Mouse (Mus musculus) testis, adult 2 months (tissue): ENCODE results near the gene Cbr2. TPM values are rescaled to one million over a fixed set of nuclear protein-coding genes. Genes with fewer than 3 reads are reported as not detected.

Experiments
- H3K27ac ChIP-seq: fragments of 200-500 bp; 2 replicates; pipeline ENCODE4 v1.5.1; 2012; ENCODE audit warnings: low read depth, low read length; ENCODE audit not compliant: control insufficient read depth, insufficient read depth
- H3K27me3 ChIP-seq: fragments of 200-500 bp; 2 replicates; pipeline ENCODE4 v1.6.1; 2012; ENCODE audit warnings: mild to moderate bottlenecking, low read length, moderate library complexity; ENCODE audit not compliant: control insufficient read depth, insufficient read depth
- H3K36me3 ChIP-seq: fragments of 200-500 bp; 2 replicates; pipeline ENCODE4 v1.6.1; 2012; ENCODE audit warnings: mild to moderate bottlenecking, low read length; ENCODE audit not compliant: control insufficient read depth, insufficient read depth
- H3K4me1 ChIP-seq: fragments of 200-500 bp; 2 replicates; pipeline ENCODE4 v1.6.1; 2012; ENCODE audit warnings: low read length; ENCODE audit not compliant: control insufficient read depth, insufficient read depth
- H3K4me3 ChIP-seq: fragments of 200-500 bp; 2 replicates; pipeline ENCODE4 v1.5.1; 2012; ENCODE audit warnings: low read depth, mild to moderate bottlenecking, low read length, moderate library complexity, mixed read lengths; ENCODE audit not compliant: control insufficient read depth
- CTCF ChIP-seq: fragments of 200-500 bp; IDR thresholded peaks from 2 replicates; pipeline ENCODE4 v1.5.1; 2012; ENCODE audit warnings: low read depth, mild to moderate bottlenecking, inconsistent platforms, low read length, moderate library complexity; ENCODE audit not compliant: control insufficient read depth, insufficient read depth, insufficient replicate concordance
- POLR2A ChIP-seq: fragments of 200-500 bp; IDR thresholded peaks from 2 replicates; pipeline ENCODE4 v1.6.1; 2012; ENCODE audit warnings: low read depth, mild to moderate bottlenecking, inconsistent platforms, low read length, moderate library complexity; ENCODE audit not compliant: control insufficient read depth
- polyA plus RNA-seq: library from polyadenylated mRNA; depleted of rRNA; stranded (reverse); fragments of >200 nt; gene quantifications from 2 replicates; pipeline ENCODE4 v1.2.3, GENCODE M21; 2012

Gene Cbr2
- polyA plus RNA-seq, 1 experiment: 7.7 TPM

DNA sequence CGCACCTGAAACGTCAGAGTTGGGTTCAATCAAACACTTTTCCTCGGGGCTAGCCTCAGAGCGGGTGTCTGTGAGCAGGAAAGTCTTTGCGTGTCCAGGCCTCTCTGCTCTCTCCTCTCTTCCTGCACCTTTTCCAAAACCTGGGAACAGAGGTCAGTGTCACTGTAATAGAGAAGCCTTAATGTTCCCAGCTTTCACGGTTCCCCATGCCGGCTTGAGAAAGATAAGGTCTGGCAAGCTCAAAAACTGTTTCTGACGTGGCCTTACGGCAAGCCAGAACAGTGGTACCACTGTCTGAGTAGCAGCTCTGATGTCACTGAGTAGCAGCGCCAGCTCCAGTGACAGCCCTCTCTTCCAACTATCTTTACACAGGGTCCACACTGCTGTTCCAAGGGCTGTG lies 17.4 kb downstream of the Cbr2 start:
- TF ChIP-seq CTCF (no peak), POLR2A (no peak)
- no peak overlapping the region for H3K27ac ChIP-seq
- H3K4me3 ChIP-seq: peak overlapping the region; percentile 88; the same call in 1 of the 2 replicates
- H3K4me1 ChIP-seq: peaks cover 22% of the 10 kb centered on the region
- no peaks in the 10 kb centered on the region for H3K27me3 ChIP-seq
- H3K36me3 ChIP-seq: no peaks in the 10 kb centered on the region

DNA sequence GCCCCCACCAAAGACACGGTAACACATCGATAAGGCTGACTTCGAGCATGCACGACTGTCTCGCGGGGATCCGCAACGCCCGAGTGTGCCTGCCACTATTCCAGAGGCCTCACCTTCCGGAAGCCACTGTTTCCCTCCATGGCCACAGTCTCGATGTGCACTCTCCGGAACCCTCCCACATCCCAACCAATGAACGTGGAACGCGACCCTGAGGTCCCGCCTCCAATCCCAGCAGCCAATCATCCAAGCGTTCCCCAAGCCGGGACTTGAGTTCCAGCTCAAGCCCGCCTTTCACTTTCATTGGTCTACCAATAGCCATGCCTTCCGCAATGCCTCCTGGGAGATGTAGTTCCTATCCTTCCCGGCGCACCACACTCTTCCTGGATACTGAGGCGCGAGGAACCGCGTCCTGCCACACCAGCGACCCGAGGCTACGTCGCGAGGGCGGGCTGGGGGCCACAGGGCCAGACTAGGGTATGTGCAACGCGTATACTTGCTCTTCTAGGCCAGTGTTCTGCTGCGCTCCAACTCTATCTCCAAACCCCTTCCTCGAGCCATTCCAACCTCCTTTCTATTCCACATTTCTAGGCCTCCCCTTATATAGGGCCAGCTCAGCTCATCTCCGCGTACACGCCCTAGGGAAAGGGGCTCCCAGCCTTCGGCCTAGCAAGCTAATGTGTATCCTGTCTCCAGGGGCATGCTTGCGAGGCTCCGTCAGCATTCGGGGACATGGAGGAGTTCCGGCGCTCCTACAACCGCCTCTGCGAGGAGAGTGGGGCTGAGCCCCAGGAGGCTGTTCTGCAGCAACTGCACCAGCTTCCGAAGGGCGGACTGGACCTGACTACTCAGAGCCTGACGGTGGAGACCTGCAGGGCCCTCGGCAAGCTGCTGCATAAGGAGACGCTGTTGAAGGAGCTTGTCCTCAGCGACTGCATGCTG lies 18.1 kb downstream of the Cbr2 start, which contains the start of the genes Cenpx and Lrrc45:
TSS of gene Cenpx (minus strand) at position 159 of the 939 bp plus-strand sequence.
TSS of gene Lrrc45 (plus strand) at position 346 of the 939 bp plus-strand sequence.
- Histone ChIP-seq H3K4me1 (peaks cover 22% of the 10 kb centered on the region), H3K27ac (peak within 1 kb of the TSS; percentile 57), H3K36me3 (no peaks in the 10 kb centered on the region), H3K4me3 (peak within 1 kb of the TSS; percentile 88), H3K27me3 (no peaks in the 10 kb centered on the region)
- TF ChIP-seq CTCF (no peak; the same call in 1 of the 2 replicates), POLR2A (peak; percentile 66; the same call in 1 of the 2 replicates)

DNA sequence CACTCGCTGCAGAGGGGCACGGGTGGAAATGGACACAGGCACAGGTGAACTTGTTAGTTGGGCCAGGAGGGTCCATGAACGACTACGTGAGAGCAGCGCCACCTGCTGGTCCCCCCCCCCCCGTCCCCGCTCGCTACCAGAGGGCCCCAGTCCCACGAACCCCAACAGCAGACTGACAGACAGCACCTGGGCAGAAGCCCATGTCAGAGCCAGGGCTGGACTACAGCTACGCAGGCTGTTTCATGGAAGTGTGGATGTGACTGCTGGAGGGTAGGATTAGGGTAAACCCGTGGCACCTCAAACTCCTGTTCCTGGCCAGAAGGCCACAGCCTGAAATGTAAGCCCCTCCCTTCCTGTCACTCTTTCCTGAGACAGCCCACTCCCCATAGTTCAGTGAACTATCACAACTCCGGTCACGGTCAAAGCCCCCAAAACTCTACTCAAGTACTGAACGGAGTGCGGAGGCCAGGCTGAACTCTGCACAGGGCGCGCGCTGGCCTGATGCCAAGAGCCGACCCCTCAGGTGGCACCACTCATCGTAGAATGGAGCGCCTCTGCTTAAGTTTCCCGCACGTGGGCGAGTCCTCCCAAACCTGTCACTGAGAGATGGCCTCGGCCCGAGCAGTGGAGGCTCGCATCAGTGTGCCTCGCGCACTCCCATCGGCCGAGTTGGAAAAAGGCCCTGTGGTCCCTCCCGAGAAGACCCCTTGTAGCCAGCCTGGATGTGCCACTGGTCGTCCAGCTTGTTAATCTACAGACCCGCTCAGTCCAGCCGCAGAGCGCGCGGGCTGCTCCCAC lies 18.9 kb downstream of the Cbr2 start:
- peaks cover 22% of the 10 kb centered on the region for H3K4me1 ChIP-seq
- peak overlapping the region; percentile 57 for H3K27ac ChIP-seq
- no peaks in the 10 kb centered on the region for H3K36me3 ChIP-seq

DNA sequence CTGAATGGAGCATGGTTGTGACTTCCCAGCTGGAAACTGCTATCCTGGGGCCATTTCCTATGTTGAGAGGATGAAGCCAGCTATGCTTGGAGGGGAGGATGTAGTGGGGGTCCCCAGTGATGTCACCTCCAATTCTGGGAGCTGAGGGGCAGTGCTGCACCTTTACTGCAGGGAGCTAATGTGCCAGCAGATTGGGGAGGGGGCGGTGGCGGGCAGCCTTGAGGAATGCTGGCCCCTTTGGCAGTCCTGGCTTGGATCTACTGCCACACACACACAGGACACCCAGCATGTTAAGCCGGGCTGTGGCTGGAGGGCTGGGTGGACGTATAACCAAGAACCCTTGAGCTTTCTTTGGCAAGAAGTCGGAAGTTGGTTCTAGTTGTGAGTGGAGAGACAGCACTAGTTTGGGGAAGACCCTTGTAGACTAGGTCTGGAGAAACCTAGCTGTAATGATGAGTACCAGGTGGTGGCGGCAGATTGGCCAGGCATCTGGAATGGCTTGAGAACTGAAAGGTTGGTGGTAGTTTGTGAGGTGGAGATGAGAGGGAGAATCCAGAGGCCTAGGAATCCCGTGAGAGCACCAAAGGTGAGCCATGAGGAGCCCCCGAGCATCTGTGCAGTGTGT lies 19.8 kb downstream of the Cbr2 start:
- H3K36me3 ChIP-seq: no peaks in the 10 kb centered on the region
- peaks cover 22% of the 10 kb centered on the region for H3K4me1 ChIP-seq
- no peak overlapping the region for H3K27ac ChIP-seq
- H3K4me3 ChIP-seq: no peak overlapping the region
- TF ChIP-seq POLR2A: no peak
- no peak for TF ChIP-seq CTCF
- H3K27me3 ChIP-seq: no peaks in the 10 kb centered on the region

More for the DNA sequence above, 18.9 kb downstream of the Cbr2 start:
- TF ChIP-seq POLR2A (no peak), CTCF (peak; percentile 55; the same call in 1 of the 2 replicates)
- H3K27me3 ChIP-seq: no peaks in the 10 kb centered on the region
- peak overlapping the region; percentile 88 for H3K4me3 ChIP-seq

DNA sequence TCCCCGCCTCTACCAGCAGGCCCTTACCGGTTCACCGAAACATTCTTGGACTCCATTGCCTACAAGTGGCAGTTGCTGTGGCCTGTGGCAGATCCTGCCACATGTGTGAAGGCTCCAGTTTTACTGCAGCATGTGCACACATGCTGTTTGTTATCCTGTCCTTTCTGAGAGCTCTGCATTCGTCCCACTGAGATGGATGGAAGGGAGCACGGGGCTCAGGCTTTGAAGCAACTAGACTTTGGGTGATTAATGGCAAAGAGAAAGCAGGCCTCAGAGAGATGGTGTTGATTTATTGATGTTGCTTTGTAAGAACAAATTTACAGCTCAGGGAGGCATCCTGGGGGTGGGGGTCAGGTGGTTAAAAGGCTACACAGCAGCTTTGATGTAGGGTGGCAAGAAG lies 21.2 kb downstream of the Cbr2 start:
- TF ChIP-seq POLR2A: no peak
- no peak for TF ChIP-seq CTCF
- Histone ChIP-seq H3K36me3 (no peaks in the 10 kb centered on the region), H3K27ac (no peak overlapping the region), H3K27me3 (no peaks in the 10 kb centered on the region), H3K4me3 (no peak overlapping the region), H3K4me1 (peaks cover 22% of the 10 kb centered on the region)

- Histone ChIP-seq H3K4me3 (no peak overlapping the region), H3K4me1 (peaks cover 22% of the 10 kb centered on the region), H3K36me3 (no peaks in the 10 kb centered on the region), H3K27me3 (no peaks in the 10 kb centered on the region), H3K27ac (no peak overlapping the region)
- TF ChIP-seq POLR2A (no peak), CTCF (no peak)
Measured at GRCm38 (mm10) chr11:120709551-120709950, 22.4 kb downstream of the Cbr2 start.

GRCm38 (mm10) chr11:120707969-120708368 lies 23.9 kb downstream of the Cbr2 start:
- Histone ChIP-seq H3K4me3 (no peak overlapping the region), H3K36me3 (no peaks in the 10 kb centered on the region), H3K27ac (no peak overlapping the region), H3K4me1 (peaks cover 10% of the 10 kb centered on the region), H3K27me3 (no peaks in the 10 kb centered on the region)
- no peak for TF ChIP-seq POLR2A
- no peak for TF ChIP-seq CTCF
